Mouse (Mus musculus) embryonic facial prominence, embryonic 14.5 days (tissue): ENCODE measurements at regions not wholly inside any gene's neighbourhood (a gene's known extent, or its start where the extent isn't known, plus 50 kb on each side); places are given as distances from the start of the nearest gene placed in this dataset.

ENCODE experiments used
- ATAC-seq: fragments of 200-750 bp; cut with Nextera tagmentation; 2 replicates; pipeline ENCODE4 v1.8.0; 2017; ENCODE audit warnings: low read depth, moderate number of reproducible peaks, moderate TSS enrichment
- DNase-seq: peaks from one replicate; pipeline ENCODE4 v3.0.0-alpha.2; 2015; ENCODE audit warnings: low spot score
- H3K27ac ChIP-seq: fragments of 300-500 bp; sonication (generic); replicated peaks from 2 replicates; pipeline ENCODE4 v1.5.1; 2014; ENCODE audit warnings: low read depth, mild to moderate bottlenecking, low read length, moderate library complexity
- H3K27me3 ChIP-seq: fragments of 300-500 bp; sonication (generic); replicated peaks from 2 replicates; pipeline ENCODE4 v1.6.1; 2014; ENCODE audit warnings: low read length; ENCODE audit not compliant: control insufficient read depth, insufficient read depth
- H3K36me3 ChIP-seq: fragments of 300-500 bp; sonication (generic); 2 replicates; pipeline ENCODE4 v1.6.1; 2014; ENCODE audit warnings: low read length, mixed read lengths; ENCODE audit not compliant: control insufficient read depth, insufficient read depth
- H3K4me1 ChIP-seq: fragments of 300-500 bp; sonication (generic); 2 replicates; pipeline ENCODE4 v1.6.1; 2014; ENCODE audit warnings: antibody characterized with exemption, low read length; ENCODE audit not compliant: control insufficient read depth, insufficient read depth
- H3K4me2 ChIP-seq: fragments of 300-500 bp; sonication (generic); 2 replicates; pipeline ENCODE4 v1.6.1; 2014; ENCODE audit warnings: low read depth, mild to moderate bottlenecking, low read length, moderate library complexity, mixed read lengths
- H3K4me3 ChIP-seq: fragments of 300-500 bp; sonication (generic); 2 replicates; pipeline ENCODE4 v1.5.1; 2014; ENCODE audit warnings: low read depth, mild to moderate bottlenecking, low read length
- H3K9ac ChIP-seq: fragments of 300-500 bp; sonication (generic); 2 replicates; pipeline ENCODE4 v1.6.1; 2014; ENCODE audit warnings: low read depth, mild to moderate bottlenecking, low read length, moderate library complexity, mixed read lengths
- H3K9me3 ChIP-seq: fragments of 300-500 bp; sonication (generic); 2 replicates; pipeline ENCODE4 v1.6.1; 2016; ENCODE audit warnings: low read length; ENCODE audit not compliant: control insufficient read depth
- WGBS: fragments of 180-500 bp; shearing (Covaris S2); extraction: QIAGEN DNeasy Blood & Tissue Kit; methylation state at CpG from one replicate; pipeline ENCODE4 v1.1.7; 2014; 5-methylcytosine and 5-hydroxymethylcytosine counted together

- H3K4me2 ChIP-seq: no peak overlapping the region
- no peaks in the 10 kb centered on the region for H3K4me1 ChIP-seq
- no peak overlapping the region for H3K27ac ChIP-seq
- H3K36me3 ChIP-seq: no peaks in the 10 kb centered on the region
- ATAC-seq (no peak), DNase-seq (peak; percentile 40)
- no peak overlapping the region for H3K4me3 ChIP-seq
- no peaks in the 10 kb centered on the region for H3K9me3 ChIP-seq
- no peaks in the 10 kb centered on the region for H3K27me3 ChIP-seq
- 48% methylated on average over 1 of the region's 1 CpGs for WGBS
- no peak overlapping the region for H3K9ac ChIP-seq
Observed at GRCm38 (mm10) chr10:25677889-25678288, 141.8 kb upstream of the Smlr1 start.

DNA sequence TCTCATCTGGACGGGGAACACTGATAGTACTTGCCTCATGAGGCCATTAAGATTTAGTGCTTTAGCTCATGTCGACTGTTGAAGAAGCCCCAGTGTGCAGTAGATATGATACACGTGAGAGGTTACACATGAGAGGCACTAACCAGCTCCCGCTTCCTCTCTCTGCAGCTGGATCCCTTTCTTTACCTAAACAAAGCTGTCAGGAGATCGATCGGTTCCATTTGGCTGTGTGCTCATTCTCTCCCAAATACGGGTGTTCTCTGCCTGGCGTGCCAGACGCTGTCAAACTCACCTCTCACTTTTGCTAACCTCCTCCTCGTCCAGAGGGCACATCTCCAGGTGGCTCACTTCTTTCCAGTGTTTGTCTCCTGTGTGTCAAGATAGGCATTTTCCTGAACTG lies 139.3 kb upstream of the Smlr1 start:
- Histone ChIP-seq H3K27ac (no peak overlapping the region), H3K4me1 (no peaks in the 10 kb centered on the region), H3K36me3 (no peaks in the 10 kb centered on the region), H3K9ac (no peak overlapping the region), H3K4me2 (no peak overlapping the region), H3K9me3 (no peaks in the 10 kb centered on the region), H3K4me3 (no peak overlapping the region), H3K27me3 (no peaks in the 10 kb centered on the region)
- WGBS: 69% methylated on average over 10 of the region's 10 CpGs
- ATAC-seq (no peak), DNase-seq (no peak)

DNA sequence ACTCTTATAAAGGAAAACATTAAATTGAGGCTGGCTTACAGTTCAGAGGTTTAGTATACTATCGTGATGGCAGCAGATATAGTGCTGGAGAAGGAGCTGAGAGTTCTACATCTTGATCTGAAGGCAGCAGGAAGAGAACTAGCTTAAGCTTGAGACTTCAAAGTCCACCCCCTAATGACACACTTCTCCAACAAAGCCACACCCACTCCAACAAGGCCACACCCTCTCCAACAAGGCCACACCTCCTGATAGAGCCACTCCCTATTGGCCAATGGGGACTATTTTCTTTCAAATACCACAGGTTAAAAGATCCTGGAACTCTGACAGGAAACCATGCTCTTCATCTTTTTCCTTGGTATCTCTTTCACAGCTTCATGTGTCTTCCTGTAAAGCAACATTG lies 134.0 kb upstream of the Smlr1 start:
- Histone ChIP-seq H3K9me3 (no peaks in the 10 kb centered on the region), H3K4me2 (no peak overlapping the region), H3K9ac (no peak overlapping the region), H3K27me3 (no peaks in the 10 kb centered on the region), H3K4me3 (no peak overlapping the region), H3K36me3 (no peaks in the 10 kb centered on the region), H3K27ac (no peak overlapping the region), H3K4me1 (no peaks in the 10 kb centered on the region)
- ATAC-seq: no peak
- WGBS: 82% methylated on average over 1 of the region's 1 CpGs
- DNase-seq: no peak

DNA sequence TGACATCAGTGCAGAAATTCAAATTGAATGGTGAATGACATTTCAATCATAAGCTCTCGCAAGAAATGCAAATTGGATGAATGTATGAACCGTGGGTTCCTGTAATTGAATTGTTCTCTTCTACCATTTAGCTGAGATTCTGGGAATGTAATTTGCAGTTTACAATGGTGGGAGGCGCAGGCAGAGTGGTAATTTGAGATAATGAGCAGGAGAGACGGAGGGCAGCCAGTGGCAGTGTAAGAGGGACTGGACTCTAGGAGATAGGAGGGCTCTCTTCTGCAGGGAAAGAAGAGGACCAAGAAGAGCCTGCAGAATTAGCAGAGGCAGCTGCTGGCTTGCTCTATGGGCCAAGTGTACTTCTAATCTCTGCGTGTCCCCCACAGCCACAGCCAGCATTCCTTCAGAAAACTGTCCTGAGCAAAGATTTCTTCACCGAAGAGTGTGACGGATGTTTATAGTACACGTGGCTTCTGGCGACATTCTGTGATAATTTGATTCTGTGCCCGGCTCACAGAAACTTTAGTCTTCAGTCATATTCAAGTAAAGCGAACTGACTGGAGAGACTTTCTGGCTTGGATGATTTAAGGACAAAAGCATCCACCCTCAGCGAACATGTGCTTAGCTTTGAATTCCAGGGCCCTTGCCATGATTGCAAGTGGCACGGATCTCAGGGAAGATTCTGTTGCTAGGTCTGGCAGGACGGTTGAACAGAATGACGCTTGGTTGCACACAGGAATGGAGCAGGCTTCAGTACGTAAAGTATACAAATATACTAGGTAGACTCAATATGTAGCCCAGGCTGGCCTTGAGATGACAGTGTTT lies 116.9 kb upstream of the Smlr1 start:
- Histone ChIP-seq H3K4me1 (no peaks in the 10 kb centered on the region), H3K9me3 (no peaks in the 10 kb centered on the region), H3K36me3 (no peaks in the 10 kb centered on the region), H3K27me3 (no peaks in the 10 kb centered on the region), H3K9ac (no peak overlapping the region), H3K27ac (no peak overlapping the region), H3K4me3 (no peak overlapping the region), H3K4me2 (no peak overlapping the region)
- WGBS: 56% methylated on average over 16 of the region's 16 CpGs
- DNase-seq: peak; percentile 23
- no peak for ATAC-seq

DNA sequence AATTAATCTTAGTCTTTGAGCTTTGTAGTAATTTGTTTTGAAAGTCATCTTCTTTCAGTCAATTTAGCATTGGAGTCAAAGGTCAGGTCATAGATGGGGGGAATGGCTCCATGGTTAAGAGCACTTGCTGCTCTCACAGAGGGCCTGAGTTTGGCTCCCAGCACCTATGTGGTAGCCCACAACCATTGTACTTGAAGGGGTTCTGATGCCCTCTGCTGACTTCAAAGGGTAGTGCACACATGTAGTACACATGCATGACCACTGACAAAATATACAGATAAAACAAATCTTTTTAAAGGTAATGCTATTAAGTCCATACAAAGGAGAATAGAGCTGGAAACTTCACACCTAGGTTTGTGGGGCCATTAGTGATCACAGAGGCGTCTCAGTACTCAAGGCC lies 111.7 kb upstream of the Smlr1 start:
- H3K27ac ChIP-seq: no peak overlapping the region
- WGBS: 73% methylated on average over 1 of the region's 1 CpGs
- DNase-seq (no peak), ATAC-seq (no peak)
- no peaks in the 10 kb centered on the region for H3K9me3 ChIP-seq
- H3K27me3 ChIP-seq: no peaks in the 10 kb centered on the region
- no peaks in the 10 kb centered on the region for H3K4me1 ChIP-seq
- no peaks in the 10 kb centered on the region for H3K36me3 ChIP-seq
- no peak overlapping the region for H3K9ac ChIP-seq
- no peak overlapping the region for H3K4me3 ChIP-seq
- no peak overlapping the region for H3K4me2 ChIP-seq

DNA sequence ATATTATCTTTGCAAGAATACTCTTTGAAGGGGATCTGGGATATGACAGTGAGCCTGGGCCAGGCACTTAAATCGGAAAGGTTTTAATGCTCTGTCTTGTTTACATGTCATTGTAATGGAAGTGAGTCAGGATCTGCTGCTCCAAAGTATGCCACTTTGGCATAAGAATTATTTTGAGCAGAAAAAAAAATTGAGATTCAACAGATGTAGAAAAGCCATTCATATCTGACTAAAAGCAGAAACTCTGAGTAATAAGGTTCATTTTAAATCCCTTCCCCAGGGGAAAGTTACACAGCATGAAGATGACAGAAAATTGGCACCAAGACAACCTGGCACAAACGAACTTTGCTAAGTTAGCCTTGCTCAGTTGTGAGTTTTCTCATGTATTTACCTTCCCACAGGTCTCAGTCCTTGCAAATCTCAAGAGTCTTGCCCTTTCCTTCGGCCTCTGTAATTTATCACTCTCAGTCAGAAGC lies 107.5 kb upstream of the Smlr1 start:
- ATAC-seq: peak; percentile 30; the same call in 1 of the 2 replicates
- Histone ChIP-seq H3K9ac (no peak overlapping the region), H3K4me2 (no peak overlapping the region), H3K36me3 (no peaks in the 10 kb centered on the region), H3K4me1 (no peaks in the 10 kb centered on the region), H3K27ac (no peak overlapping the region), H3K4me3 (no peak overlapping the region), H3K9me3 (no peaks in the 10 kb centered on the region), H3K27me3 (no peaks in the 10 kb centered on the region)
- 38% methylated on average over 3 of the region's 3 CpGs for WGBS
- DNase-seq: peak; percentile 76

GRCm38 (mm10) chr10:25642079-25642696 lies 106.1 kb upstream of the Smlr1 start:
- 92% methylated on average over 9 of the region's 9 CpGs for WGBS
- Histone ChIP-seq H3K9me3 (no peaks in the 10 kb centered on the region), H3K4me1 (no peaks in the 10 kb centered on the region), H3K4me3 (no peak overlapping the region), H3K4me2 (no peak overlapping the region), H3K9ac (no peak overlapping the region), H3K27me3 (no peaks in the 10 kb centered on the region), H3K27ac (no peak overlapping the region), H3K36me3 (no peaks in the 10 kb centered on the region)
- ATAC-seq (no peak), DNase-seq (no peak)

DNA sequence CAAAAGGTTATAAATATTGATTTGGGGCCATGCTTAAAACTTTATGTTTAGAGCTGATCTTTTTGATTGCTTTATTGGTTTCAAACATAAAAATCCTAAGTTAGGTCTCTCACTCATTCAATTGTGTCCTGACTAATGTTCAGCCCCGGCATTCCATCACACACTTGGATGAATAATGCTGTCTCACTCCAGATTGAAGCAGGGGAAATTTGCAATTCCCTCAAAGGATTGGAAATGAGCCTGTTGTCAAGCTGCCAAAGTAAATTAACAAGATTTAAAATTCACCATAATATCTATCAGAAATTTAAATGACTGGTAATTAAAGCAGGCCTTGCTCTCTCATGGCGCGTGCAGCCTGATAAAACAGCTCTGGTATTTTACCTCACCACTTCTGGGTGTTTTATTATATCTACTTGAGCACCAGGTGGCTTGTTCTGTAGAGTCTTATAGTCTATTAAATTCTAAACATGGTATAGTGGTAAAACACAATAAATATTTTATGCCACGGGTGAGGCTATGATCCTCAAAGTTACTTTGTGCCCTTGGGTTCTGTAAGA lies 97.1 kb upstream of the Smlr1 start:
- no peak overlapping the region for H3K4me2 ChIP-seq
- H3K9ac ChIP-seq: no peak overlapping the region
- no peaks in the 10 kb centered on the region for H3K27me3 ChIP-seq
- ATAC-seq (no peak), DNase-seq (peak; percentile 30)
- WGBS: 71% methylated on average over 4 of the region's 4 CpGs
- no peaks in the 10 kb centered on the region for H3K9me3 ChIP-seq
- H3K27ac ChIP-seq: no peak overlapping the region
- H3K36me3 ChIP-seq: no peaks in the 10 kb centered on the region
- no peaks in the 10 kb centered on the region for H3K4me1 ChIP-seq
- no peak overlapping the region for H3K4me3 ChIP-seq
